In genomic region chr10:89748619-89749018, GRCm38 (mm10) we compare ENCODE assay signal across 20 mouse cellular contexts. TPM values are rescaled to one million over a fixed set of nuclear protein-coding genes. Genes with fewer than 3 reads are reported as not detected.
A peak's percentile ranks its signal among the peaks of the same experiment; 100 is the strongest.
DNase-seq lines count a peak whose midpoint lies in the region; ATAC-seq and TF ChIP-seq lines count a peak whose summit lies in the region.
"Had no signal": no experiment of that assay in that cellular context is flagged by ENCODE, and none has a peak within 500 bp of the region (broad histone marks: within the 10 kb centered on the region; RNA-seq: fewer than 3 reads in every experiment).

No protein-coding gene starts in this region.

- 62% methylated on average over 2 of the region's 2 CpGs for whole genome bisulfite sequencing in kidney, adult 2 months
- WGBS in kidney, embryonic 15.5 days = 80% methylated on average over 2 of the region's 2 CpGs
- WGBS in lung, postnatal 0 days = 69% methylated on average over 2 of the region's 2 CpGs
- WGBS in lung, adult 2 months = 80% methylated on average over 2 of the region's 2 CpGs

- H3K27me3 ChIP-seq in kidney, adult 2 months (replicated peaks; ENCODE audit: control insufficient read depth, insufficient read depth, low read length) = no peaks in the 10 kb centered on the region
- H3K27me3 ChIP-seq in kidney, embryonic 15.5 days = no peaks in the 10 kb centered on the region
- no peaks in the 10 kb centered on the region for H3K27me3 ChIP-seq in lung, postnatal 0 days (replicated peaks; ENCODE audit: insufficient read depth, low read length)
- H3K27me3 ChIP-seq: embryonic facial prominence, embryonic 13.5 days; forebrain, embryonic 12.5 days; heart, embryonic 15.5 days; hindbrain, embryonic 13.5 days had no signal

- TF ChIP-seq EP300 in lung, postnatal 0 days (IDR thresholded peaks at IDR 0.05) = no peak

- H3K9me3 ChIP-seq in kidney, embryonic 15.5 days (replicated peaks) = no peaks in the 10 kb centered on the region
- no peaks in the 10 kb centered on the region for H3K9me3 ChIP-seq in lung, postnatal 0 days (ENCODE audit: low read length)
- H3K9me3 ChIP-seq: embryonic facial prominence, embryonic 13.5 days; forebrain, embryonic 12.5 days; heart, embryonic 15.5 days had no signal

- no peak for ATAC-seq in kidney, embryonic 15.5 days (replicated peaks; ENCODE audit: low FRiP score)
- ATAC-seq in lung, postnatal 0 days = no peak
- ATAC-seq: forebrain, embryonic 16.5 days; hindbrain, postnatal 0 days had no signal

- no peak overlapping the region for H3K27ac ChIP-seq in kidney, adult 2 months (ENCODE audit: insufficient read depth, low read depth, low read length)
- no peak overlapping the region for H3K27ac ChIP-seq in kidney, embryonic 15.5 days
- H3K27ac ChIP-seq in lung, postnatal 0 days (ENCODE audit: low read length) = peak overlapping the region; percentile 15; the same call in 1 of the 2 replicates
- H3K27ac ChIP-seq: embryonic facial prominence, embryonic 13.5 days; forebrain, embryonic 12.5 days; heart, embryonic 15.5 days; hindbrain, embryonic 13.5 days; hindbrain, postnatal 0 days had no signal

- H3K9ac ChIP-seq in kidney, embryonic 15.5 days = no peak overlapping the region
- H3K9ac ChIP-seq in lung, postnatal 0 days (replicated peaks; ENCODE audit: low read depth) = no peak overlapping the region
- H3K9ac ChIP-seq: embryonic facial prominence, embryonic 13.5 days; forebrain, embryonic 12.5 days; heart, embryonic 15.5 days; hindbrain, embryonic 13.5 days had no signal

- H3K4me1 ChIP-seq in kidney, adult 2 months (ENCODE audit: control insufficient read depth, insufficient read depth, low read length) = peaks cover 17% of the 10 kb centered on the region; the same call in 1 of the 2 replicates
- peaks cover 29% of the 10 kb centered on the region for H3K4me1 ChIP-seq in kidney, embryonic 15.5 days
- H3K4me1 ChIP-seq in lung, postnatal 0 days (ENCODE audit: insufficient read depth, low read depth, low read length) = no peaks in the 10 kb centered on the region; the same call in 1 of the 2 replicates
- peaks cover 13% of the 10 kb centered on the region for H3K4me1 ChIP-seq in lung, adult 2 months (ENCODE audit: control insufficient read depth, insufficient read depth, low read length)

- no peak for TF ChIP-seq POLR2A in kidney, adult 2 months (IDR thresholded peaks at IDR 0.05; ENCODE audit: low read depth, low read length)
- TF ChIP-seq POLR2A in lung, adult 2 months (IDR thresholded peaks at IDR 0.05; ENCODE audit: borderline replicate concordance, extremely low read depth, low read depth, low read length) = no peak

- DNase-seq in kidney, adult 2 months = peak; percentile 62
- DNase-seq in lung, postnatal 0 days (ENCODE audit: low spot score) = peak; percentile 65
- no peak for DNase-seq in lung, adult 2 months
- peak; percentile 26 for DNase-seq in Muller cell, postnatal 12 days (ENCODE audit: inconsistent ontology term)
- DNase-seq in right cerebral cortex, postnatal 4 days = no peak
- no peak for DNase-seq in urinary bladder, postnatal 25 days (ENCODE audit: low spot score)
- DNase-seq: adrenal gland, postnatal 10 days; B cell, adult 2 months; cerebellum, adult 11 months; cerebellum, adult 9-10 months; cerebellum, postnatal 36 days; gastrocnemius, postnatal 10 days had no signal

- no peak overlapping the region for H3K4me3 ChIP-seq in kidney, adult 2 months (ENCODE audit: insufficient read depth, low read depth, low read length)
- H3K4me3 ChIP-seq in kidney, embryonic 15.5 days (replicated peaks) = no peak overlapping the region
- H3K4me3 ChIP-seq in lung, postnatal 0 days (ENCODE audit: low read depth, low read length) = no peak overlapping the region
- H3K4me3 ChIP-seq in lung, adult 2 months (replicated peaks; ENCODE audit: extremely low read depth, low read depth, low read length) = no peak overlapping the region
- H3K4me3 ChIP-seq: embryonic facial prominence, embryonic 13.5 days; forebrain, embryonic 12.5 days; heart, embryonic 15.5 days; hindbrain, embryonic 13.5 days had no signal

- H3K36me3 ChIP-seq in kidney, adult 2 months (ENCODE audit: control insufficient read depth, insufficient read depth, low read length) = no peaks in the 10 kb centered on the region
- H3K36me3 ChIP-seq in kidney, embryonic 15.5 days = no peaks in the 10 kb centered on the region
- H3K36me3 ChIP-seq in lung, postnatal 0 days (ENCODE audit: insufficient read depth, low read length) = no peaks in the 10 kb centered on the region
- H3K36me3 ChIP-seq: embryonic facial prominence, embryonic 13.5 days; forebrain, embryonic 12.5 days; heart, embryonic 15.5 days; hindbrain, embryonic 13.5 days had no signal

- no peak overlapping the region for H3K4me2 ChIP-seq in kidney, embryonic 15.5 days
- H3K4me2 ChIP-seq in lung, postnatal 0 days (replicated peaks; ENCODE audit: low read depth, low read length) = no peak overlapping the region
- H3K4me2 ChIP-seq: embryonic facial prominence, embryonic 13.5 days; forebrain, embryonic 12.5 days; heart, embryonic 11.5 days; heart, embryonic 15.5 days; hindbrain, embryonic 13.5 days had no signal

- TF ChIP-seq CTCF in kidney, adult 2 months (conservative IDR thresholded peaks at IDR 0.05; ENCODE audit: insufficient read depth, insufficient read length, low read depth, low read length) = no peak
- no peak for TF ChIP-seq CTCF in lung, postnatal 0 days (IDR thresholded peaks at IDR 0.05)
- no peak for TF ChIP-seq CTCF in lung, adult 2 months (IDR thresholded peaks at IDR 0.05; ENCODE audit: insufficient read depth, low read length)

RNA-seq across cellular contexts. Expression of gene Uhrf1bp1l, which starts 3.8 kb away (rescaled TPM):
- polyA plus RNA-seq in kidney, adult 2 months (2012; rRNA removed) = 24.3 and 25.9 TPM in 2 replicates
- 30.3 and 34.9 TPM in 2 replicates for polyA plus RNA-seq in kidney, embryonic 15.5 days (2015; fragmentation: Nextera tagmentation; extraction: Ambion mirVana)
- polyA plus RNA-seq in lung, postnatal 0 days (2015; fragmentation: Nextera tagmentation; extraction: Ambion mirVana) = 34.6 and 38.7 TPM in 2 replicates
- 20.5 and 27.3 TPM in 2 replicates for polyA plus RNA-seq in lung, adult 2 months (2012; rRNA removed)

RNA-seq across cellular contexts. Expression of gene Actr6, which starts 16.5 kb away (rescaled TPM):
- polyA plus RNA-seq in kidney, adult 2 months (2012; rRNA removed) = 1.7 and 3.0 TPM in 2 replicates
- 33.4 and 35.3 TPM in 2 replicates for polyA plus RNA-seq in kidney, embryonic 15.5 days (2015; fragmentation: Nextera tagmentation; extraction: Ambion mirVana)
- 20.3 TPM in 2 replicates for polyA plus RNA-seq in lung, postnatal 0 days (2015; fragmentation: Nextera tagmentation; extraction: Ambion mirVana)
- polyA plus RNA-seq in lung, adult 2 months (2012; rRNA removed) = 0.71 and 1.7 TPM in 2 replicates

Comparison
In these comparisons a context has a peak if more than half of its experiments do, and no peak if none do; other contexts are left out.
1. DNase-seq: peak in kidney, adult 2 months (single experiment), lung, postnatal 0 days (single experiment) and Muller cell, postnatal 12 days (single experiment); none in lung, adult 2 months (single experiment), right cerebral cortex, postnatal 4 days (single experiment) and urinary bladder, postnatal 25 days (single experiment).